Mouse (Mus musculus): ENCODE results near the gene Rasgef1a.

Rasgef1a gene

DNA sequence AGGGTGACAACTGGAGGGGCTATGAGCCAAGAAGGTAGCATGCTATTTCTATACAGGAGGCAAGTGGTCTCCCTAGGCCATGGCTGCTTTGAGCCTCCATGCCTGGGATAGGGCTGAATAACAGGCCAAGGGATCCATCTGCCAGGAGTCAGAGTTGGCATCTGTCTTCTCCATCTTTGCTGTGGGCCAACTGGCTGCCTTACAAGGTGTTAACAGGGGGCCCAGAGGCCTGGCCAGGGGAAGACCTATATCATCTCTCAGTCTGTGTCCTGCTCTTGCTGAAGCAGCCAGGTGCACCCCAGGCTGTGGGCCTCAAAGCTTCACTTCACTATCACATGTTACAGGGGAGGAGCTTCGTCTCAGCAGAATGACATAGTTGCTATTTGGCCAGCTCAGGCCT lies 60.9 kb downstream of the Rasgef1a start:
- DNase-seq (ENCODE audit: low spot score) = no peak

GRCm38 (mm10) chr6:118074151-118074550 lies 62.9 kb downstream of the Rasgef1a start:
- no peak for DNase-seq (ENCODE audit: low spot score)

DNA sequence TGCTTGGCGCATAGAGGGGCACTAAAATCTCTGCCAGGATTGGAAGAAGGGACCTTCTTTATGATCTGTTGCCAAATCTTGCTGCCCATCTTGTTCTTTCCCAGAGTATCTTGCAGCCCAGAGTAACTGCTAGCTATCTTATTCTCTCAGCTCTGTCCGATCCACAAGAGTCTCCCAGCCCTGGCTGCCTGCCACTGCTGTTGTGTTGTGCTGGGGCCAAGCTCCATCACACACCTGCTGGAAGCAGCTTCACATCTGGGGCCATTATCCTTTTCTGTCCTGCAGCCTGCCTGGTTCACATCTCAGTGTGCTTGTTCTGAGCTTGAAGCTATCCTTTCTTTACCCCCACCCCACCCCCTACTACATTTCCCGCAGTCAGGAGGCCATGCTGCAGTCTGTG lies 65.0 kb downstream of the Rasgef1a start:
- DNase-seq (ENCODE audit: low spot score) = no peak

DNA sequence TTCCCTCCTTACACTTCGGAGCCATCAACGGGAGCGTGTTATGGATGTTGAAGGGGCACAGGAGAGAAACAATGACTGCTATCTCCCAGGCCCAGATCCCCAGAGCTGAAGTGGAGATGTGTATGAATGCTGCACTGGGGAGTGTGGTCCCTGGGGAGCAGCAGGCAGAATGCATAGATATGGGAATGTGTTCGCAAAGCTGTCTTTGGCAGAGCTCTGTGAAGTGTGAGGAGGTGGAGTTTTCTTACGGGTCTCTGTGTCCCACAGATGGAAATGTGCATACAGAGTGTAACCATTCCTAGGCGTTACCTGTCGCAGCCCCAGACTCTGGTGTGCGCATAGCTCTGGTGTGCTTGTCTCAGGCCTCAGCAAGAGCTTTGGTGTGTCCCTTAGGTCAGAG lies 65.5 kb downstream of the Rasgef1a start:
- no peak for DNase-seq (ENCODE audit: low spot score)

- no peak for DNase-seq (ENCODE audit: low spot score)
Observed at GRCm38 (mm10) chr6:118077421-118077820, 66.2 kb downstream of the Rasgef1a start.

DNA sequence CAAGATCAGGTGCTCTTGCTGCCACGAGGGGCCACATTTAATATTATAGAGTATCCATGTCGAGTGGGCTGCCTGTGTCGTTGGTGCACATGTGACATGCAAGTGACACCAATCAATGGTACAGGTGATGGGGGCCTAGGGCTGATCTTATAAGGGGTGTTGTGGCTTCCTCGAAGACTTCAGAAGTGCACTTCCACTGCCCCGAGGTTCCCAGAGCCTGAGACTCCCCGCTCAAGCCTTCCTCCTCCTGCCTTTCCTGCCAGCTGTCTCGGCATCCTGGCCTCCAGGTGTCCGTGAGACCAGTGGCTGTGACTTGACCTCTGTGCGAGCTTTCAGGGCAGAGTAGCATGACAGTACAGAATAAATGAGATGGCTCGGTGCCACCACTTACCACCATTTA lies 67.5 kb downstream of the Rasgef1a start:
- DNase-seq (ENCODE audit: low spot score) = no peak

- DNase-seq (ENCODE audit: low spot score) = no peak
Observed at GRCm38 (mm10) chr6:118079292-118079691, 68.1 kb downstream of the Rasgef1a start.

DNA sequence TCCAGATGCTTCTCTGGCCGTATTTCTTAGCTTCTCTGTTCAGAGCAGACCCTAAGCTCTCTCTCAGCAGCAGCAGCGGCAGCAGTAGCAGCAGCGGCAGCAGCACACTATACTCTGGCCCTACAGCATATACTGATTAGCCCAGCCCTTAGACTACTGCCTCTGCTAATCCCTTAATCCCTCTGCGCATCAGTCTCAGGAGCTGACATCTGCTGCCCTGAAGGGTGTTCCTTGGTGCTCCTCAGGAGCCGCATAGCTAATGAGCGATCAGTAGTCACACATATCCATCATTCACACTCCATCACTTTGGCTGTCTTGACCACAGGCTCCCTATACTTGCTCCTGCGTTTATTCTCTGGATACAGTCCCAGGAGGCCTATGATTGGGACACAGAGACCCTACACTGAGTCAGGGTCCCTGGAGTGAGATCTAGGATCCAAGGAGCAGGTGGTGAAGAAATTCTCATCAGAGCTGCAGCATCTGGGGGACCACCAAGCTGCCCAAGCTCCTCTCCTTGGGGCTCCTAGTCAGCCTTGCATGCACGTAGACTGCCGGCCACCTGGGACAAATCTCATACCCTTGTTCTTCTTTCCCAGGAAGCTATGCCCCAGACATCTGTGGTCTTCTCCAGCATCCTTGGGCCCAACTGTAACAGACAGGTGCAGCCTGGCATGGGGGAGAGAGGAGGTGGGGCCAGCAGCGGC lies 68.7 kb downstream of the Rasgef1a start:
- DNase-seq (ENCODE audit: low spot score) = no peak

- DNase-seq (ENCODE audit: low spot score) = no peak
Observed at GRCm38 (mm10) chr6:118080711-118081110, 69.5 kb downstream of the Rasgef1a start.

DNA sequence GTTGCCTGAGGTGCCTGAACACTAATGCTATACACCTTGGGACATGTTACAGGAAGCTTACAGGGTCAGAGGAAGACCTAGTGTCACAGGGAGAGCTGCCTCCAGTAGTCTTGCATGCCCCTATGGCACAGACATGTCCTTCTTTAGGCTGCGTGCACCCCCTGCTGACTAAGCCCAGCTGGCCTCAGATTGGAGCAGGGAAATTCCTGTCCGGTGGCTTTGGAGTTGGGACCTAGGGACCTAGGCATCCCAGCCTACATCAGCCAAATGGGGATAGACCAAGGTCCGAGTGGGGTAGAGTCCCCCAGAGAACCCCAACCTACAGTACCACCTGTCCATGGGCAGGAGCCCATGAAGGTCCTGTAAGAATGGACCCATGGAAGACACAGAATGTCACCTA lies 71.1 kb downstream of the Rasgef1a start:
- DNase-seq (ENCODE audit: low spot score) = no peak

DNA sequence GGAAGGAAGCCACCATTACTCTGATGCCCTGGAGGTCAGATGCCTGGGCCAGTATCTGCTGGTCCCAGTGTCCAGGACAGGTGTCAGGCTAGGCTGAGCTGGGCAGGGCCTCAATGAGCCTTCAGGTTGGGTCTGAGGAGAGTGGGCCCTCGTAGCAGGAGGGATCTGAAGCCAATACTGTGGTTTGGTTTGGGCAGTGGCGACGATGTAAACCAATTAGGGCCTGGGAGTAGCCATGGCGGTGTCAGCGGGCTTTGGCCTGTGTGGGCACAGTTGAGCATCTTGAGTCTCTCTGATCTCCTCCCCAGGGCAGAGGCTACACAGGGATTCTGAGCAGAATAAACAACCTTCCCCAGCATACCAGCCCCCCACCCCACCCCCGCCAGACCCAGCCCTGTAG lies 72.4 kb downstream of the Rasgef1a start:
- DNase-seq (ENCODE audit: low spot score) = no peak

- DNase-seq (ENCODE audit: low spot score) = no peak
Observed at GRCm38 (mm10) chr6:118084596-118084995, 73.4 kb downstream of the Rasgef1a start.

GRCm38 (mm10) chr6:118087955-118088354 lies 76.7 kb downstream of the Rasgef1a start:
- peak; percentile 33 for DNase-seq (ENCODE audit: low spot score)

DNA sequence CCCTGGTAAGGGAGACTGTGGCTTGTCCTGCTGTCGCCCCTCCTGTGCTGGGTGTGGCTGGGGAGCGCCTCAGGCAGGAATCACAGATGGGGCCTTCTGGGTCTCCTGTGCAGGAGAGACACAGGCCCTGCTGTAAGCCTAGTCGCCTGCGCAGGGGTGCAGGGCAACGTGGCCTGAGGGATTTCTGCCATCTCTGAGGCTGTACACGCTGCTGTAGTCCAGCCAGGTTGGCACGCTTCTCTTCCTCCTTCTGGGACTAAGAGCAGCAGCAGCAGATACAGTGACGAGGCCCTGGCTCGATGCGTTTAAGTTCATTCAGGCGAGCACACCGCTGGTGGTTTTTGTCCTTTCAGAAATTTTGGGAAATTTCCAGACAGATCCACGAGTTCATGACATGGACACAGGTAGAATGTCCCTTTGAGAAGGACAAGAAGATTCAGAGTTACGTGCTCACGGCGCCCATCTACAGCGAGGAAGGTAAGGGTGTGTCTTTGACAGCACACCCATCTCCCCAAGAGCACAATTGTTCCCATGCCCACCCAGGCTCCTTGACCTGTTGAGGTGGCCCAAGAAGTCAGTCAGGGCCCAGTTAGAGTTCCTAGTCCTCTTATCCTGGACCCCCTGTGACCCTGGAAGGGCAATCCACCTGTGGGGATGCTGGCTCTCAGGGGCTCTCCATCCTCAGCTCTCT lies 77.7 kb downstream of the Rasgef1a start:
- DNase-seq (ENCODE audit: low spot score) = no peak

GRCm38 (mm10) chr6:118090827-118091226 lies 79.6 kb downstream of the Rasgef1a start:
- no peak for DNase-seq (ENCODE audit: low spot score)

DNA sequence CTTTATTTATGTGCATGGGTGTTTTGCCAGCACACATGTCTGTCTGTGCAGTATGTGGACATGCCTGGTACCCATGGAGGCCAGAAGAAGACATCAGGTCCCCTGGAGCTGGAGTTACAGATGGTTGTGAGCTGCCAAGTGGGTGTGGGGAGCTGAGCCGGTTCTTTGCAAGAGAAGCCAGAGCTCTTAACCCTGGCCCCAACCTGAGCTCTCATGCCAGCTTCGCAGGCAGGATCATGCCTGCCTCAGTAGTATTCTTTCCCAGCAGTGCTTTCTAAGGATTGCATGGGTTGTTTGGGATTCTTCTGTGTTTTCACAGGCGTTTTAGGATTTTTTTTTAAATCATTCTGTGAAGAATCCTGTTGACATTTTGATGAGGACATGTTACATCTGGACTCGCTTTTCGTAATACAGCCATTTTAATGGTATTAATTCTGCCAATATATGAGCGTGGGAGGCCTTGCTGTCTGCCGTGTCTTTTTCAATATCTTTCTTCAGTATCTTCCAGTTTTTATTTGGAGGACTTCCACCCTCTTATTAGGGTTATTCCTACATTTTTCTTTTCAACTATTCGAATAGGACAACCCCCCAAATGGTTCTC lies 86.6 kb downstream of the Rasgef1a start:
- no peak for DNase-seq (ENCODE audit: low spot score)

GRCm38 (mm10) chr6:118099311-118099802 lies 88.1 kb downstream of the Rasgef1a start:
- peak; percentile 40 for DNase-seq (ENCODE audit: low spot score)

DNA sequence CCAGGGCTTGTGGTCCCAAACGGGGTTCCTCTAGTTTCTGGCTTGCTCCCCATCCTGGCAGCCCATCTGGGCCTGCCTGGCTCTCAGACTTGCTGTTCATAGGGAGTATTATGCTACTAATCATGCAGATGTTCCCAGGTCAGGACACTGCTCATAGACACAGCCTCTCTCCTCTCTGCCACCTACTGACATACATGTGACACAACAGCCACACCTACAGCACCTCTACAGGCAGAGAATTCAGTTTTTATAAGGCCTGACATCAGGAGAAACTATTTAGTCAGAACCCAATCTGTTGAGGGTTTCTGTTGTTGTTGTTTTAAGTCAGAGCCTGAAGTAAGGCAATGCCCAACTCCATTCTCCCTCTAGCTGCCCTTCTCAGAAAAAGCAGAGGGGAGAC lies 100.6 kb downstream of the Rasgef1a start:
- no peak for DNase-seq (ENCODE audit: low spot score)

DNA sequence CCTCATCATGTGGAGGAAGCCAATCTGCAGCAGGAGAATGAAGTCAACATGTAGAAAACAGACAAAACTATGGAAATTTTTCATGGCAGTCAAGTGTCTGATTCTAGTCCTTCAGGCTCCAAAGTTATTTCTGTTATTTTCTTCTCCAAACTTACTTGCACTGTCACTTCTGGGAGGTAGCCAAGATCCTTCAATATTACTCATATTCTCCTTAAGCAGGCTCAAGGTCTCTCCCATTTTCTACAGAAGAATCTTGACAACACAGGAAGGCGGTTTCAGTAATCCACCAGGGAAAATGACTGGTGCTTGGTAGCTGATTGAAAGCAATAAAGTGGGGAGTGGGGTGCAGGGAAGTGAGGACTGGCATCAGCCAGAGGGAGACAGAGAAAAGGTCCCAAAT lies 111.5 kb downstream of the Rasgef1a start:
- DNase-seq (ENCODE audit: low spot score) = no peak

GRCm38 (mm10) chr6:118126577-118126976 lies 115.3 kb downstream of the Rasgef1a start:
- DNase-seq (ENCODE audit: low spot score) = no peak

- DNase-seq (ENCODE audit: low spot score) = no peak
Observed at GRCm38 (mm10) chr6:118127198-118127597, 116.0 kb downstream of the Rasgef1a start.

DNA sequence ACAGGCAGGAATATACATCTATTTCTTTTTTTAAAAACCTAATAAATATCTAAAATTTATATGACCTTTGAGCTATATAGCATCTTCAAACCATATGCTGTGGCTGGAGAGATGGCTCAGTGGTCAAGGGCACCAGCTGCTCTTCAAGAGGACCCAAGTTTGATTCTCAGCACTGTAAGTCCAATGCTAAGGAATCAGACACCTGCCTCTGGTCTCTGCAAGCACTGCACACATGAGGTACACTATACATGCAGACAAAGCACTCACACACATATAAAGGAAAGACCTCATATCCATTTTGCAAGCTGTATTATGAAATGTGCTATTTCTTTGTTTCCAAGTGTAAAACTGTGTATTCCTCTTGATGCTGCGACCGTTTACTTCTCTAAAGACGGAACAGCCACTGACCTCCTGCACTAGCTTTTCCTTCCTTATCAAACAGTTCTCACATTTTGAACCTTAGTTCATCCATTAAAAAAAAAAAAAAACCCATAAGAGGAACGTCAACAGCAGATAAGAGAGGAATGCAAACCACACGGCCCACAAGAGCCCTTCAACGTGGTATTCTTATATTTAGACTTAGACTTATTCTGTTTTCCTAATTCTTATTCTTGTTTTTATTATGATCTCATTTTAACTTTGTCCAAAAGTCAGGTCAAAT lies 116.7 kb downstream of the Rasgef1a start:
- no peak for DNase-seq (ENCODE audit: low spot score)

DNA sequence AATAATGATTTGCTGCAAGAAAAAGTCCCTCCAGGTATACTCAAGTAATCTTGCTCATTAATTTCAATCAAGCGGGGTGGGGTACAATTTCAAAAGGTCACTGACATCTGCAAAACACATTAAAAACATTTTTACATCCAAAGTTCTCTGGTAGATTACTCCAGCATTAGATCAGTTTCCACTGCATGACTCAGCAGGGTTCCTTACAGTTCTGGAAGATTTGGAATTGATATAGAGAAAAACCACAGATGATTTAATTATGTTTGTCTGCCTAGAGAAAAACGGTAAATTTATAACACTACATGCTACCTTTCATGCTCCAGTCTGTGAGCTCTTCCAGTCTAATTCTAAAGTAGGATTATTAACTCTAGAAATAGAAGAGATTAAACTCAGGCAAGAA lies 118.8 kb downstream of the Rasgef1a start:
- DNase-seq (ENCODE audit: low spot score) = no peak
